Mouse (Mus musculus) liver, adult 2 months (tissue): Measurements from ENCODE around the gene Wwc2.

Source experiments
- CTCF ChIP-seq: fragments of 200-500 bp; IDR thresholded peaks from 2 replicates; pipeline ENCODE4 v1.5.1; 2011; ENCODE audit warnings: low read depth, low read length, control low read depth
- POLR2A ChIP-seq: fragments of 200-500 bp; IDR thresholded peaks from 2 replicates; pipeline ENCODE4 v1.6.1; 2011; ENCODE audit warnings: low read length, control low read depth; ENCODE audit not compliant: insufficient read depth; ENCODE audit errors: extremely low read depth

GRCm38 (mm10) chr8:47994618-47995274 is 4.0 kb upstream of the Wwc2 start:
- TF ChIP-seq POLR2A (no peak), CTCF (no peak)
